Mouse (Mus musculus): ENCODE data around the gene Auh. TPM values are rescaled to one million over a fixed set of nuclear protein-coding genes. Genes with fewer than 3 reads are reported as not detected.

Auh gene
- polyA plus RNA-seq, 1 experiment from 2014 or later, result 35.2 TPM

Other genes with a start within 250 kb of the Auh start
- gene Nfil3, start 51.4 kb upstream of the Auh start, polyA plus RNA-seq (2014; fragmentation: Nextera tagmentation; extraction: Ambion mirVana), result 27.2 and 30.4 TPM in 2 replicates